Mouse (Mus musculus): Measurements from ENCODE around the gene Ttc16.

Gene Ttc16

GRCm38 (mm10) chr2:32779131-32779530 is 3.7 kb upstream of the Ttc16 start:
- DNase-seq, result peak; percentile 73

- peak; percentile 93 for DNase-seq
These were observed 2.6 kb upstream of the Ttc16 start for GRCm38 (mm10) chr2:32778081-32778480.

- peak; percentile 45 for DNase-seq
These were observed 759 bp upstream of the Ttc16 start for GRCm38 (mm10) chr2:32776192-32776591.

DNA sequence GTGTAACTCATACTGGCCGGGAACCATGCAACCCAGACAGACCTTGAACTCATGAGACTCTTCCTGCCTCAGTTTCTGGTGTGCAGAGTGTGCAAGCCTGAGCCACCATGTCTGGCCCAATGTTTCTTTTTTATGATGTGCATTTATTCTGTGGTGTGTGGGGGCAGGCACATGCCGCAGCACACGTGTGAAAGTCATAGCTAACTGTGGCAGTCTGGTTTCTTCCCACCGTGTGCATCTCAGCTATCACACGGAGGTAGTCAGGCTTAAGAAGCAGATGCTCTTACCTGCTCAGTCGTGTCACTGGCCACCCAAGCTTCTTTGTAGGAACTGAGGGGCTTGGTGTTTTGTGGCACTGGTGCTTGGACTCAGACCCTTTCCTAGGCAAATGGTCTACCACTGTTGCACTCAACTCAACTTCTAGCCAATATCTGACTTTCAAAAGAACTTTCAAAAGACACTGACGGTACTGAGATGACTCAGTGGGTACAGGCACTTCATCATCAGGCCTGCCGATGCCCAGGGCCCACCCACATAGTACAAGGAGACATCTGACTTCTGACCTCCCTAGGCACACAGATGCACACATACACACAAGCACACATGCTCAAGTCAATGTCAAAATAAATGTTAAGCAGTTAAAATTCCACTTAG is 2.7 kb downstream of the Ttc16 start:
- no peak for DNase-seq

DNA sequence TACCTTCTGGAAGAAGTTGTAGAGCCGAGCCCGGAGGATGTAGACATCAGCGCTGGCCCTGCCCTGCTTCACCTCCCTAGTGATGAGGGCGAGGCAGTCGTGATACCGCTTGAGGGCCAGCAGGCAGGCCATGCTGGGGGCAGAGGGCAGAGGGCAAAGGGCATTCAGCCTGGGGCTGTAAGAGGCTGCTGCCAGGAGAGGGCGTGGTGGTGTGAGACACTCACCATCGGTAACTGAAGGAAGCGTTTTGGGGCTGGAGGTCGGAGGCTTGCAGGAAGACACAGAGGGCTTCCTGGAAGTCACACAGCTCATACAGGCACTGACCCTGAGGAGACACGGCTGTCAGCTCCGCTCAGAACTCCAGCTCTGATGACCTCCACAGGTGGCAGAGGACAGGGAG is 3.5 kb downstream of the Ttc16 start:
- DNase-seq, result peak; percentile 44

GRCm38 (mm10) chr2:32769327-32770085 is 5.9 kb downstream of the Ttc16 start:
- no peak for DNase-seq

- DNase-seq, result peak; percentile 29
These were observed 6.7 kb downstream of the Ttc16 start for GRCm38 (mm10) chr2:32768661-32769285.

GRCm38 (mm10) chr2:32767241-32767640 is 8.2 kb downstream of the Ttc16 start:
- DNase-seq, result no peak

GRCm38 (mm10) chr2:32763353-32763752 is 12.1 kb downstream of the Ttc16 start:
- no peak for DNase-seq

DNA sequence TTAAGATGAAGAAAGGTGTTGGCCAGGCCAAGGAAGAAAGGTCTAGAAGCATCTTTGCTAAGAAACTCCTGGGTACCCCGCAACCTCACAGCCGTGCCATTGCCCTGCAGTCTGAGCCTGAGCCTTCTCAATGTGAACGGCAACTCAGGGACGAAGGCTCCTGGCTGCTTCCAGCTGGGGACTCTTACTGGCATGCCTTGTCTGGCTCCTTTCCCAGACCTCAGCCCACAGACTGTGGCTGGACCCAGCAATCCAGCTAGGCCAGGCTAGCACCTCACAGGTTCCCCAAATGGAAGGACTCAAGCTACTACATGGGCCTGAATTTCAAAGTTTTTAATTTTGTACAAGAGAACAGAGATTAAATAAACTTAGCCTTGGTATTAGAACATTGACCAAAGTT is 13.6 kb downstream of the Ttc16 start:
- no peak for DNase-seq

DNA sequence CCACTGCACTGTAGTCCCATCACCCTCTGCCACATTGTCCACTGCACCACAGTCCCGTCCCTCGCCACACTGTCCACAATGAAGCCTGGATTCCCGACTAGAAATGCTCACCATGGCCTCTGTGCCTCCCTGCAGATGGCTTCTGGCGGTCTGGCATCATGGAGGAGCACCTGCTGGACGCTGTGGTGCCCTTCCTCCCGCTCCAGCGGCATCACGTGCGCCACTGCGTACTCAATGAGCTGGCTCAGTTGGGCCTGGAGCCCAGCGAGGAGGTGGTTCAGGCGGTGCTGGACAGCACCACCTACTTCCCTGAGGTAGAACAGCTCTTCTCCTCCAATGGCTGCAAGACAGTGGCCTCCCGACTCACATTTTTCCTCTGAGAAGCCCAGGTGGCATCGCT is 14.1 kb downstream of the Ttc16 start:
- no peak for DNase-seq

DNA sequence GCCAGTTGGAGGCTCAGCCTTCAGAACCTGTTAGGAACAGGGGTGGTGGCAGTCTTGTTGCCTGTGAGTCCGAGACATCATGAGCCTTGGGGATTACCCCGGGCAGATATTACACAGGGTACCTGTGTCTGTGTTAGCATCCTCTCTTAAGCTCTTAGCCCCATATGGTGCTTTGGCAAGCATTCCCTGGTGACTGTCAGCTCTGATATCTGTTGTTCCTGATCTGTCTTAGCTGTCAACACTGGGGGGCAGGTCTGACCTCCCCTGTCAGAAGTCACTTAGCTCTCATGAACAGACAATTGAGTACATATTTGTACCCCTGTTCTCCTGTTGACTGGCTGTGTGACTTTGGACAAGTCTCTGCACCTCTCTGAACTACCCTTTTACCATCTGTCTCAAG is 16.4 kb downstream of the Ttc16 start:
- DNase-seq, result no peak

DNA sequence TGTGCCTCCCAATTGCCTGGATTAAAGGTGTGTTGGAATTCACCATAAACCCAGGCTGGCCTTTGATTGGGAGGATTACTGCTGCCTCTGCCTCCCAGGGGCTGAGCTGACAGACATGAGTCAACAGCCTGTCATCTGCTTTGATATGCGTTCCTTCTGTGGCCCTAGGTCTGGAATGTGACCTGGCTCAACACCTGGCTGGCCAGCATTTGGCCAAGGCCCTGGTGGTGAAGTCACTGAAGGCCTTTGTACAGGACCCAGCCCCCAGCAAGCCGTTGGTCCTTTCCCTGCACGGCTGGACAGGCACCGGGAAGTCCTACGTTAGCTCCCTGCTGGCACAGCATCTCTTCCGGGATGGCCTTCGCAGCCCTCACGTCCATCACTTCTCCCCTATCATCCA is 16.9 kb downstream of the Ttc16 start:
- DNase-seq, result peak; percentile 21

GRCm38 (mm10) chr2:32757056-32757845 is 18.2 kb downstream of the Ttc16 start, which contains the start of gene Tor2a:
Tor2a (plus strand) TSS chr2:32757234.
- DNase-seq, result peak; percentile 99

GRCm38 (mm10) chr2:32756674-32757055 is 18.8 kb downstream of the Ttc16 start:
- no peak for DNase-seq

DNA sequence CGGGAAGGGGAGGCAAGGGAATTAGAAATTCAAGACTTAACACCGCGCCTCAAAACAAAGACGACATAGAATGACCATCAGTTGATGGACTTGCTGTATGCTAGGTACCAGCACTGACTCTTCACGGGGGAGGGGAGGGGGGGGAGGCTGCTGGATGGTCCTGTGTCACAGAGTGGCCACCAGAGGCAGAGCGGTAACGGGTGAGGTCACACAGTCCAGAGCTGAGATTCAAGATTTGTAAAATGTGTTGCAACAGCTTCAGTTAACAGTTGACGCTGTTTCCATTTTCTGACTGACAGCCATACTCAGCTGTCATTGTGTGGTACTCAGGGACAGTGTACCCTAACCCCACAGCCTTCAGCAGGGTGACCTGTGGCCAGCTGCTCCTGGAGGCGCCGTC is 23.3 kb downstream of the Ttc16 start:
- no peak for DNase-seq

DNA sequence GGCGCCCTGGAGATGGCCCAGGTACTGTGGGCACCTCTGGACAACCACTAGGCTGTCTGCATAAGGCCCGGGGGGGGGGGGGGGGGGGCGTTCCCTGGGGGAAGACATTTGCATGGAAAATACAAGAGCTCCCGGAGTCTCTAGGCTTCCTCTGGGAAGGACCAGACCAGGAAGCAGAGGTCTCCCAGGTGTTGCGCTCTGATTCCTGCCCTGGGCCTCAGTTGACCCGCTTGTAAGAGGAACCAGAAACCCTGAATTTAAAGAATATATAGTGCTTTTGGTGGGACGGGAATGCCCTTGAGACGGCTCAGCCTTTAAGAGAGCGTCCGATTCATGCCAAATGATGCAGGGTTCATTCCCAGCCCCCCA is 23.8 kb downstream of the Ttc16 start:
- no peak for DNase-seq

DNA sequence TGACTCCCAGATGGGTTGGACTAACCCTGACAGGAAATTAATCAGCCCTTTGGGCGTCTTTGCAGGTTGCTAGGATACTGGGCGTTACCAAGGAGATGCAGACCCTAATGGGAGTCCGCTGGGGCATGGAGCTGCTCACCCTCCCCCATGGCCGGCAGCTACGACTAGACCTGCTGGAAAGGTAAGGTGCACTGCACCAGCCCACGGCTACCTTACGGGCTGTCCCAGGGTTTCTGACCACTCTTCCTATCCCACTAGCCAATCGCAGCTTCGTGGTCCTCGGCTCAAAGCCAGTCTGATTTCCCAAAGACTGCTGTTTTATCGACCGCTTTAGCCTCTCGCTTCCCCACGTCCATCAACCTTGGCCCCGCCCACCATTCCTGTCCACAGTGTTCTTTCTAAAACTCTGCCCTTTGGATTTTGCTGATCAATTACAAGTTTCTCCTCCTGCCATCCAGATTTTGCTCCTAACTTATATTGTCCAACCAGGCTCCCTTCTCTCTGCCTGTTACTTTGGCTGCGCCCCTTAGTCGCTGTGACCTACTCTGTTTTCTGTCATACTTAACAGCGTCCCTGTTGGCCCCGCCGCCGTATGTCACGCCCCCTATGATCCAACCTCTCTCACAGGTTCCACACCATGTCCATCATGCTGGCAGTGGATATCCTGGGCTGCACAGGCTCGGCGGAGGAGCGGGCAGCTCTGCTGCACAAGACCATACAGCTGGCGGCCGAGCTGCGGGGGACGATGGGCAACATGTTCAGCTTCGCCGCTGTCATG is 24.4 kb downstream of the Ttc16 start:
- DNase-seq, result no peak

DNA sequence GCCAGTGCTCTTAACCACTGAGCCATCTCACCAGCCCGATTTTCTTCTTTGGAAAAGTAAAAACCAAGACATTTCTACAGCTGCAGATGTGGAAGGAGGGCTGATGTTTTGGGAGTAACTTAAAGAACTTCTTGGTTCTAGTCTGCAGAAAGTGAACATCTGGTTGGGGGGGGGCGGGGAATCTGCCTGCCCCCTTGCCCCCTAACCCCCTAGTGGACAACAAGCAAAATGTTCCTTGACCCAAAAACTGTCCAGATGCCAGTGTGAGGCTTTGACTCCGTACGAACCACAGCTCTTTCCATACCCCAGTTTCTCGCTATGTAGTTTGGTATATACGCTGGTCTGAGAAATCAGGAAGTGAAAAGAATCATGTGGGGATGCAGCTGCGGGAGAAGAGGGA is 25.2 kb downstream of the Ttc16 start:
- DNase-seq, result no peak

- DNase-seq, result no peak
These were observed 26.4 kb downstream of the Ttc16 start for GRCm38 (mm10) chr2:32749082-32749481.

GRCm38 (mm10) chr2:32744272-32744982 is 31.0 kb downstream of the Ttc16 start:
- DNase-seq, result no peak

DNA sequence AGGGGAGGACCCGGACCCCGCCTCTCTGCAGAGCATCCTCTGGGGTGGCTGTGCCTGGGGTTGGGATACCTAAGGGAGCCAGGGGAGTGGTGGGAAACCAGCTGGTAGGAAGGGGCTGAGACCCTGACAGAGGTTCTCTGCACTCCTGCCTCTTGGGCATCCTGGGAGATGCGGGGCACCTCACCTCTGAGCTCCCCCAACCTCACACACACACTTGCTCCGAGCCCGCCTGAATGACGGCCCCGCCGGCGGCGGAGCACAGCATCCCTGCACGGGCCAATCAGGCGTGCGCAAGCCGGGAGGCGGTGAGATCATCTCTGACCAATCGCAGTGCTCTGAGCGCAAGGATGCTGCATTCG is 33.3 kb downstream of the Ttc16 start:
- DNase-seq, result no peak

All from thymus, postnatal 14 days (tissue).